In genomic region chr15:12118093-12118431, GRCm38 (mm10) we compare ENCODE assay signal across 8 mouse cellular contexts. TPM values are rescaled to one million over a fixed set of nuclear protein-coding genes. Genes with fewer than 3 reads are reported as not detected.
DNase-seq lines count a peak whose midpoint lies in the region; ATAC-seq and TF ChIP-seq lines count a peak whose summit lies in the region.

No protein-coding gene starts in this region.

- H3K9me3 ChIP-seq in kidney, embryonic 14.5 days (ENCODE audit: control insufficient read depth, low read length) = no peaks in the 10 kb centered on the region
- H3K9me3 ChIP-seq in forebrain, embryonic 14.5 days (replicated peaks; ENCODE audit: control insufficient read depth, low read length) = no peaks in the 10 kb centered on the region
- no peaks in the 10 kb centered on the region for H3K9me3 ChIP-seq in limb, embryonic 15.5 days
- no peaks in the 10 kb centered on the region for H3K9me3 ChIP-seq in neural tube, embryonic 14.5 days (ENCODE audit: control insufficient read depth, low read length)

- peak overlapping the region; percentile 94 for H3K27ac ChIP-seq in kidney, embryonic 14.5 days (ENCODE audit: low read depth, low read length)
- peak overlapping the region; percentile 86 for H3K27ac ChIP-seq in forebrain, embryonic 14.5 days (ENCODE audit: low read depth, low read length)
- H3K27ac ChIP-seq in limb, embryonic 15.5 days = peak overlapping the region; percentile 91
- H3K27ac ChIP-seq in neural tube, embryonic 14.5 days (ENCODE audit: low read depth, low read length) = peak overlapping the region; percentile 92

- DNase-seq in kidney, adult 11 months = no peak
- DNase-seq in Patski (ENCODE audit: low read depth, low spot score) = no peak
- peak; percentile 53 for DNase-seq in forebrain, embryonic 14.5 days (ENCODE audit: low spot score)
- no peak for DNase-seq in cerebellum, adult 8-10 months
- DNase-seq in urinary bladder, adult 18-20 months (ENCODE audit: low spot score in 2 of 2) = no peak

- WGBS in kidney, embryonic 14.5 days = 0% methylated on average over 9 of the region's 43 CpGs
- WGBS in forebrain, embryonic 14.5 days = 0% methylated on average over 29 of the region's 43 CpGs
- WGBS in limb, embryonic 15.5 days = under 1% methylated on average over 36 of the region's 43 CpGs
- 0% methylated on average over 24 of the region's 43 CpGs for WGBS in neural tube, embryonic 14.5 days

- H3K4me2 ChIP-seq in kidney, embryonic 14.5 days (replicated peaks; ENCODE audit: low read depth, low read length) = peak overlapping the region; percentile 85; the same call in 1 of the 2 replicates
- H3K4me2 ChIP-seq in forebrain, embryonic 14.5 days (ENCODE audit: low read length) = peak overlapping the region; percentile 74
- peak overlapping the region; percentile 67 for H3K4me2 ChIP-seq in limb, embryonic 15.5 days
- H3K4me2 ChIP-seq in neural tube, embryonic 14.5 days (ENCODE audit: low read depth, low read length) = peak overlapping the region; percentile 51; the same call in 1 of the 2 replicates

- H3K36me3 ChIP-seq in kidney, embryonic 14.5 days (ENCODE audit: control insufficient read depth, insufficient read depth, low read length) = no peaks in the 10 kb centered on the region
- no peaks in the 10 kb centered on the region for H3K36me3 ChIP-seq in forebrain, embryonic 14.5 days (ENCODE audit: control insufficient read depth, insufficient read depth, low read length)
- H3K36me3 ChIP-seq in limb, embryonic 15.5 days = no peaks in the 10 kb centered on the region
- no peaks in the 10 kb centered on the region for H3K36me3 ChIP-seq in neural tube, embryonic 14.5 days (ENCODE audit: control insufficient read depth, insufficient read depth, low read length)

- in situ Hi-C loops in Patski (cut with MboI; ENCODE audit: low pct_unique_long_range_greater_than_20kb) = no loop called here

- no peaks in the 10 kb centered on the region for H3K27me3 ChIP-seq in kidney, embryonic 14.5 days (ENCODE audit: control insufficient read depth, insufficient read depth, low read length)
- no peaks in the 10 kb centered on the region for H3K27me3 ChIP-seq in Patski
- H3K27me3 ChIP-seq in forebrain, embryonic 14.5 days (replicated peaks; ENCODE audit: control insufficient read depth, insufficient read depth, low read length) = no peaks in the 10 kb centered on the region
- H3K27me3 ChIP-seq in limb, embryonic 15.5 days = no peaks in the 10 kb centered on the region
- no peaks in the 10 kb centered on the region for H3K27me3 ChIP-seq in neural tube, embryonic 14.5 days (ENCODE audit: control insufficient read depth, insufficient read depth, low read length)

- peak overlapping the region; percentile 99 for H3K4me3 ChIP-seq in kidney, embryonic 14.5 days (ENCODE audit: low read length)
- peak overlapping the region; percentile 94 for H3K4me3 ChIP-seq in forebrain, embryonic 14.5 days (ENCODE audit: low read depth, low read length)
- H3K4me3 ChIP-seq in limb, embryonic 15.5 days = peak overlapping the region; percentile 96
- peak overlapping the region; percentile 97 for H3K4me3 ChIP-seq in neural tube, embryonic 14.5 days (ENCODE audit: low read depth, low read length)

- H3K9ac ChIP-seq in kidney, embryonic 14.5 days (ENCODE audit: low read depth, low read length) = peak overlapping the region; percentile 99
- peak overlapping the region; percentile 97 for H3K9ac ChIP-seq in forebrain, embryonic 14.5 days (ENCODE audit: low read length)
- peak overlapping the region; percentile 94 for H3K9ac ChIP-seq in limb, embryonic 15.5 days
- peak overlapping the region; percentile 92 for H3K9ac ChIP-seq in neural tube, embryonic 14.5 days (replicated peaks; ENCODE audit: low read depth, low read length)

- CTCF ChIA-PET in Patski (lab: Charles Lee) = no interaction called here

- POLR2A ChIA-PET in Patski (lab: Charles Lee) = no interaction called here

- peak; percentile 54 for ATAC-seq in kidney, embryonic 14.5 days (ENCODE audit: low FRiP score, low TSS enrichment)
- peak; percentile 28 for ATAC-seq in Patski
- ATAC-seq in forebrain, embryonic 14.5 days = peak; percentile 49
- no peak for ATAC-seq in limb, embryonic 15.5 days (ENCODE audit: insufficient number of reproducible peaks, low FRiP score, low TSS enrichment, low read depth)
- ATAC-seq in neural tube, embryonic 14.5 days (ENCODE audit: low read depth) = peak; percentile 49; the same call in 1 of the 2 replicates

- 0 out of 2 replicates have a peak, but pooled peaks cover 4% of the 10 kb centered on the region for H3K4me1 ChIP-seq in kidney, embryonic 14.5 days (ENCODE audit: control insufficient read depth, insufficient read depth, low read length)
- 0 out of 2 replicates have a peak, but pooled peaks cover 3% of the 10 kb centered on the region for H3K4me1 ChIP-seq in forebrain, embryonic 14.5 days (ENCODE audit: control insufficient read depth, insufficient read depth, low read length)
- H3K4me1 ChIP-seq in limb, embryonic 15.5 days = peaks cover 12% of the 10 kb centered on the region; the same call in 1 of the 2 replicates
- H3K4me1 ChIP-seq in neural tube, embryonic 14.5 days (ENCODE audit: control insufficient read depth, insufficient read depth, low read length) = peaks cover 7% of the 10 kb centered on the region; the same call in 1 of the 2 replicates

- TF ChIP-seq CTCF in Patski (IDR thresholded peaks at IDR 0.05) = no peak

RNA-seq across cellular contexts. Expression of gene Zfr, which starts 0.4 kb away (rescaled TPM):
- 83.8 and 154 TPM in 2 replicates for polyA plus RNA-seq in kidney, embryonic 14.5 days (2014; fragmentation: Nextera tagmentation; extraction: Ambion mirVana)
- polyA plus RNA-seq in Patski (2021) = 105 TPM
- polyA plus RNA-seq in forebrain, embryonic 14.5 days (2014; fragmentation: Nextera tagmentation; extraction: Ambion mirVana) = 169 and 182 TPM in 2 replicates
- polyA plus RNA-seq in limb, embryonic 15.5 days (2015; fragmentation: Nextera tagmentation; extraction: Ambion mirVana) = 128 TPM in 2 replicates
- polyA plus RNA-seq in neural tube, embryonic 14.5 days (2014; fragmentation: Nextera tagmentation; extraction: Ambion mirVana) = 211 and 266 TPM in 2 replicates
